Mouse (Mus musculus): ENCODE results near the gene Olfr117.
"Not testable (repeated sequence)": the region's sequence is repeated elsewhere in the genome, so short reads cannot be mapped to it uniquely, and the experiment has no call there.

The Olfr117 gene

DNA sequence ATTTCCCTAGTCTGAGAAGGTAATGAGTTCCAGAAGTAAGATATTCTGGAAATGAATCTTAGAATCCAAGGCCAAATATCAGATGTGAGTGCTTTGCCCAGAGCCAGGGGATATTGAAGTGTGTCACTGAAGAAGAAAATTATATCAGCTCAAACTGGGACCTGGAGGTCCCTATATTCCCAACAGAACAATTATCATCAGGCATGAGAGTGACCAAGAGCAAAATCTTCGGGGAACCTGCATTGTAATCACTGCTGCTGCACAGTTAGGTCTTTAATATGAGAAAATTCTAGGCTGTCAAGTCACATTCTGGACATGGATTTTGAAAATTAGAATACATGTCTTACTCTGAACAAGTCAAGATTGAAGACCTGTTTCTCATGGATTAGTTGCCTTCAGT, at the start of gene Olfr117:
Gene Olfr117, minus strand, starts transcription at position 101 of the 400 bp plus-strand sequence.
- Histone ChIP-seq H3K4me3 (replicated peaks; ENCODE audit: low read length) (no peak within 1 kb of the TSS), H3K36me3 (ENCODE audit: insufficient read depth, low read length) (no peaks in the 10 kb centered on the region), H3K9me3 (ENCODE audit: low read length) (no peaks in the 10 kb centered on the region), H3K27me3 (ENCODE audit: insufficient read depth, low read length) (no peaks in the 10 kb centered on the region), H3K4me1 (replicated peaks; ENCODE audit: low read depth, low read length) (no peaks in the 10 kb centered on the region)
- TF ChIP-seq POU5F1 (IDR thresholded peaks at IDR 0.05; ENCODE audit: borderline replicate concordance, low read length): no peak
- TF ChIP-seq NANOG (IDR thresholded peaks at IDR 0.05; ENCODE audit: borderline replicate concordance, low read length): no peak
- TF ChIP-seq CTCF (conservative IDR thresholded peaks at IDR 0.05; ENCODE audit: low read length): no peak

DNA sequence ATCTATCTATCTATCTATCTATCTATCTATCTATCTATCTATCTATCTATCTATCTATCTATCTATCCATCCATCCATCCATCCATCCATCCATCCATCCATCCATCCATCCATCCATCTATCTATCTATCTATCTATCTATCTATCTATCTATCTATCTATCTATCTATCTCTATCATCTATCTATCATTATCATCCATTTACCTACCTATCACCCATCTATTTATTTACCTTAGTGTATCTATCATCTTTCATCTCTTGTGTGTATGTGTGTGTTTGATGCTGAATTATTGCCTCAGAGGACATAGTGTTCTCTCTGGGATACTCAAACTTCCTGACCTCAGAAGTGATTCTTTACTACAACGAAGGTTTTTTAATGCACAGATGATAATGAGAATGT, 32.7 kb upstream of the Olfr117 start, which contains the start of gene Olfr119:
Gene Olfr119, plus strand, starts transcription at position 301 of the 400 bp plus-strand sequence.
- H3K36me3 ChIP-seq (ENCODE audit: insufficient read depth, low read length); H3K4me3 ChIP-seq (replicated peaks; ENCODE audit: low read length); H3K9me3 ChIP-seq (ENCODE audit: low read length): not testable (repeated sequence)

GRCm38 (mm10) chr17:37666688-37667087, 3.1 kb upstream of the Olfr117 start, which contains the start of gene Olfr118:
Olfr118 (plus strand) TSS chr17:37666988.
- TF ChIP-seq CTCF (conservative IDR thresholded peaks at IDR 0.05; ENCODE audit: low read length) (no peak), NANOG (IDR thresholded peaks at IDR 0.05; ENCODE audit: borderline replicate concordance, low read length) (no peak), POU5F1 (IDR thresholded peaks at IDR 0.05; ENCODE audit: borderline replicate concordance, low read length) (no peak)
- H3K9me3 ChIP-seq (ENCODE audit: low read length): no peaks in the 10 kb centered on the region

More for the DNA sequence above, 32.7 kb upstream of the Olfr117 start, which contains the start of gene Olfr119:
- H3K4me1 ChIP-seq (replicated peaks; ENCODE audit: low read depth, low read length); H3K27me3 ChIP-seq (ENCODE audit: insufficient read depth, low read length): not testable (repeated sequence)

DNA sequence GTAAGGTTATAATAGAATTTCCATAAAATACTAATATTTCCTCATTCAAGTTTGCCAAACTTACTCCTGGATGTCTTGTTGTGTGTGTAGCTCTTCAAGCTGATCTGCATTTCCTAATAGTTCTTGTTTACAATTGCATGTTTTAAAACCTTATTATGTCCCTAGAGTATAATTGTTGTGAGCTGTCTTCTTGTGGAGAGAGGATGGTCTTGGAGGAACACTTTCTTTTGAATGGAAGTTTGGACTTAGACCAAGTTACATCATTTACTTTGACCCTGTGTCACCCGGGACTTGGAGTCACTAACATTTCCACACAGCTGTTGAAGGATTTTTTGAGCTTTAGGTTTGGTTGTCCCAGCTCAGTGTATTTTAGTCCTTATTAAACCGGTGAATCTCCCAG, 36.6 kb downstream of the Olfr117 start, which contains the start of the genes Olfr115 and Olfr116:
Gene Olfr115, minus strand, starts transcription at position 101 of the 400 bp plus-strand sequence.
Gene Olfr116, minus strand, starts transcription at position 191 of the 400 bp plus-strand sequence.
- peaks cover 15% of the 10 kb centered on the region for H3K9me3 ChIP-seq (ENCODE audit: low read length)
- TF ChIP-seq POU5F1 (IDR thresholded peaks at IDR 0.05; ENCODE audit: borderline replicate concordance, low read length): no peak
- no peak for TF ChIP-seq NANOG (IDR thresholded peaks at IDR 0.05; ENCODE audit: borderline replicate concordance, low read length)
- TF ChIP-seq CTCF (conservative IDR thresholded peaks at IDR 0.05; ENCODE audit: low read length): no peak
- H3K36me3 ChIP-seq (ENCODE audit: insufficient read depth, low read length): no peaks in the 10 kb centered on the region
- no peak within 1 kb of the TSS for H3K4me3 ChIP-seq (replicated peaks; ENCODE audit: low read length)
- no peaks in the 10 kb centered on the region for H3K4me1 ChIP-seq (replicated peaks; ENCODE audit: low read depth, low read length)
- H3K27me3 ChIP-seq (ENCODE audit: insufficient read depth, low read length): no peaks in the 10 kb centered on the region

More at GRCm38 (mm10) chr17:37666688-37667087, 3.1 kb upstream of the Olfr117 start, which contains the start of gene Olfr118:
- Histone ChIP-seq H3K4me1 (replicated peaks; ENCODE audit: low read depth, low read length) (no peaks in the 10 kb centered on the region), H3K4me3 (replicated peaks; ENCODE audit: low read length) (no peak within 1 kb of the TSS), H3K36me3 (ENCODE audit: insufficient read depth, low read length) (no peaks in the 10 kb centered on the region), H3K27me3 (ENCODE audit: insufficient read depth, low read length) (no peaks in the 10 kb centered on the region)

Measured in E14TG2a.4 (cell line).